Mouse (Mus musculus): ENCODE measurements at regions not wholly inside any gene's neighbourhood (a gene's known extent, or its start where the extent isn't known, plus 50 kb on each side); places are given as distances from the start of the nearest gene placed in this dataset.
"Not testable (repeated sequence)": the region's sequence is repeated elsewhere in the genome, so short reads cannot be mapped to it uniquely, and the experiment has no call there.

DNA sequence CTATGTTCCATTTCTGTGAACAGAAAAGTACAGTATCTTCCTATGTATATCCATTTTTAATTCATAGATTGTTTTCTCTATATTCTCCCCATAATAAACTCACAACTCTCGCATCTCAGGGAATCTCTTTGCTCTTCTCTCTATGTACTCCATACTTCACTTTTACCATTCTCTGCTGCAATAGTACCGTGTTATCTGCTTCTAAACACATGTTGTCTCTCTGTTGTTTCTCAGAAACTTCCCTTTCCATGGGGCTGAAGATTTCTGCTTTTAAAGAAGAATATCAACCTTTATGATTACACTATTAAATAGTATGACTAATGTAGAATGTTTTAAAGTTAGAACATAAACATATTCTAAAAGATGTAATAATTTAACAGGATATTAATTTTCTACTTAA, 207.9 kb upstream of the Cntn3 start:
- no peak for DNase-seq (ENCODE audit: low read depth, low spot score)

DNA sequence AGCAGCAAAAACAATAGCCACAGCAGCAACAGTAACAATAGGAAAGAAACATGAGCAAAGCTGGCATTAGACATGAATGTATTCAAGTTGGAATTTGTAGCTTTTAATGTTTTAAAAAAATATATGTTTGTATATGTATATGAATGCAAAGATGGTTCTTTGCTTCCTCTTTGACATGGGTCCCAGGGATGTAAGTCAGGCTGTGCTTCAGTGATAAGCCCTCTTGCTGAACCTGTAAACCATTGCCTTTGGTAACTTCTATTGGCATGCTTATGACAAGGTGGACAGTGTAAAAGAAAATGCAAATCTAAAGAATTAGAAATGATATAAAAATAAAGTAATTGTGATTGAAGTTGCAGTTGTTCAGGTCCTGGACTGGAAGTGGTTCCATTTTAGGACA, 201.7 kb upstream of the Cntn3 start:
- no peak for DNase-seq (ENCODE audit: low read depth, low spot score)

DNA sequence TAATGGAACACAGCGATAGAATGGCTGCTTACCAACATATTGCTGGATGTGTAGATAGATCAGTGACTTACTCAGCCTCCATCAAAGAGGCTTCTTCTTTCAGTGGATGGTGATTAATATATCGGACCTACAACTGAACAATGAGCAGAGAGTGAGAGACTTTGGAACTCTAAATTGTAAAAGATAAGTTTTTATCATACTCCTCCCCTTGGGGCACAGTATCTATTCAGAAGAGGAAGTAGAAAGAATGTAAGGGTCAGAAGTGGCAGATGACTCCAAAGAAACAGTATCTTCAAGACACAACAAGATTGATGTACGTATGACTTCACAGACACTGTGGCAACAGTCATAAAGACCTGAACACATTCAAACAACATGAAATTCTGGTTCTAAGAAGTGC, 189.5 kb upstream of the Cntn3 start:
- no peak for DNase-seq (ENCODE audit: low read depth, low spot score)

GRCm38 (mm10) chr6:102755010-102755409, 182.1 kb upstream of the Cntn3 start:
- DNase-seq (ENCODE audit: low read depth, low spot score) = peak; percentile 6

- DNase-seq (ENCODE audit: low read depth, low spot score) = not testable (repeated sequence)
These were observed 177.3 kb upstream of the Cntn3 start for GRCm38 (mm10) chr6:102750161-102750560.

DNA sequence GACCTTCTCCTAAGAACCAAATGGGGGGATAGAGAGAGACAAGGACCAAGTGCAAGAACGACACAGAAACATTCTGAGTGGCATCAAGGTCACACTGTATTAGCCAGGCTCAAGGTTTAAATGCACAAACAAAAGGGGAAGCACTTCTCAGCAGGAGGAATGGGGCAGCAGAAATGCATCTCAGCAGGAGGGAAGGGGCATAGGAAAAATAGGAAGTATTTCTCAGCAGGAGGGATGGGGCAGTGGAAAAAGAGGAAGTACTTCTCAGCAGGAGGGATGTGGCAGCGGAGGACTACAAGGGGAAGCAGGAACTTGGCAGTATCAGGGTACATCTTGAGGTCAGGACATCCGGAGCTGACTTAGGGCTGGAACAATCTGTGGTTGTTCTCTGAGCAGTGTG, 173.5 kb upstream of the Cntn3 start:
- DNase-seq (ENCODE audit: low read depth, low spot score) = not testable (repeated sequence)

GRCm38 (mm10) chr6:102737237-102737636, 164.3 kb upstream of the Cntn3 start:
- DNase-seq (ENCODE audit: low read depth, low spot score) = not testable (repeated sequence)

DNA sequence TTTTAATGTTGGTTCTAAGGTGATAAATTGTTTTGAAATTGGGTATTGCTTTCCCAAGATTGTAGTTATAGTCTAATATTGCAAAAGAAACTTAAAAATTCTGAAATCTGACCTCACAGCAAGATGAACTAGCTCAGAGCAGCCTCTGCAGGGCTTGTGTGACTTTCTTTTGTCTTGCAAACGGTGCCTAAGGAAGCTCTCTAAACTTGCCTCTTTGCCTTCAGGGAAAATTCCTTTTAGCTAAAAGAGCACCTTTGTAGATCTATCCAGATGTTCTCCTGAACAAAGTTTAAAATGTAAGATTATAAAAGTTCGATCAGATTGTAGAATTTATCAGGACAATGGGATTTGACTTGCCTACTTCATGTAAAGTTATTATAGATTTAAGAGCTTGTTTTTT, 160.8 kb upstream of the Cntn3 start:
- DNase-seq (ENCODE audit: low read depth, low spot score) = no peak

GRCm38 (mm10) chr6:102731995-102732394, 159.1 kb upstream of the Cntn3 start:
- DNase-seq (ENCODE audit: low read depth, low spot score) = no peak

DNA sequence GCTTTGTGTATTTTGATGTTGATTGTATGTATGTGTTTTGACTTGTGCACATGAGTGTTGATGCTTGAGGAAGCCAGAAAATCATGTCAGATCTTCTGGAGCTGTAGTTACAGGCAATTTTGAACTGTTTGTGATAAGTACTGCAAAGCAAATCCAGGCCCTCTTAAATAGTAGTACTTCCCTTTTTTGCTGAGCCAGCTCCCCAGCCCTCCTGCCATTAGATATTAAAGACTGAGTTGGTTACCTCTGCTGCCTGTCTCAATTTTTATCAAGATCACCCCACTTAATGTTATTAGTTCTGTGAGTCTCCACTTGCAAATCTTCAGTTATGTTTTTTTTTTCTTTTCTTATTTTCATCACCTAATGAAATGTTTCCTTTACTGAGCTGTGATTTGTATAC, 152.8 kb upstream of the Cntn3 start:
- DNase-seq (ENCODE audit: low read depth, low spot score) = no peak

DNA sequence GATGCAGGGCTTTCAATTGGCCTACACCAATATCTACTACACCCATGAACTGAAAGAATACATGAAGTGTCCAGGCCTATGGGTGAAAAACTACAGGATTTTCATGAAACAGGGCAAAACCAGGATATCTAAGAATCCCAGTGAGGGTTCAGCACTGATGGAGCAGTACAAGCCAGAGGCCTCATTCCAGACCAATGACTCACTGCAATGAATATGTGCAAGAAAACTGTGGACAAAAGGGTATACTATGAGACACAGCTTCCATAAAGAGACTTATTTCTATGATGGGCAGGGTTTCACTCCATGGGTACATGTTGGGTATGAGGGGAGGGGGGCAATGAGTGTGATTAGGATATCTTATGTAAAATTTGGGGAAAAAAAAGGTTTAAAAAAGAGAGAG, 151.4 kb upstream of the Cntn3 start:
- DNase-seq (ENCODE audit: low read depth, low spot score) = no peak

GRCm38 (mm10) chr6:102706862-102707261, 134.0 kb upstream of the Cntn3 start:
- DNase-seq (ENCODE audit: low read depth, low spot score) = no peak
